Mouse (Mus musculus) liver, postnatal 0 days (tissue): ENCODE results near the gene Sphk2. TPM values are rescaled to one million over a fixed set of nuclear protein-coding genes. Genes with fewer than 3 reads are reported as not detected.

Source experiments
- ATAC-seq: fragments of 200-750 bp; cut with Nextera tagmentation; 2 replicates; pipeline ENCODE4 v1.8.0; 2017; ENCODE audit warnings: mild to moderate bottlenecking, moderate library complexity
- DNase-seq: peaks from one replicate; pipeline ENCODE4 v3.0.0-alpha.2; 2016
- H3K27ac ChIP-seq: fragments of 300-500 bp; sonication (generic); 2 replicates; pipeline ENCODE4 v1.5.1; 2014; ENCODE audit warnings: antibody characterized with exemption, moderate library complexity, mild to moderate bottlenecking, low read depth
- H3K27me3 ChIP-seq: fragments of 300-500 bp; sonication (generic); 2 replicates; pipeline ENCODE4 v1.6.1; 2014; ENCODE audit warnings: low read length, control low read depth, mixed read lengths; ENCODE audit not compliant: insufficient read depth
- H3K36me3 ChIP-seq: fragments of 300-500 bp; sonication (generic); replicated peaks from 2 replicates; pipeline ENCODE4 v1.6.1; 2014; ENCODE audit warnings: mild to moderate bottlenecking, control low read depth, low read length, moderate library complexity, mixed read lengths; ENCODE audit not compliant: insufficient read depth
- H3K4me1 ChIP-seq: fragments of 300-500 bp; sonication (generic); 2 replicates; pipeline ENCODE4 v1.6.1; 2014; ENCODE audit warnings: antibody characterized with exemption, mild to moderate bottlenecking, control low read depth; ENCODE audit not compliant: insufficient read depth
- H3K4me2 ChIP-seq: fragments of 300-500 bp; sonication (generic); 2 replicates; pipeline ENCODE4 v1.6.1; 2014; ENCODE audit warnings: low read depth, mild to moderate bottlenecking, low read length, moderate library complexity, mixed read lengths
- H3K4me3 ChIP-seq: fragments of 300-500 bp; sonication (generic); 2 replicates; pipeline ENCODE4 v1.5.1; 2014; ENCODE audit warnings: low read depth, low read length
- H3K9ac ChIP-seq: fragments of 300-500 bp; sonication (generic); replicated peaks from 2 replicates; pipeline ENCODE4 v1.6.1; 2014; ENCODE audit warnings: mild to moderate bottlenecking, moderate library complexity
- H3K9me3 ChIP-seq: fragments of 300-500 bp; sonication (generic); 2 replicates; pipeline ENCODE4 v1.6.1; 2016; ENCODE audit warnings: mild to moderate bottlenecking, control low read depth, low read length, mixed read lengths
- CTCF ChIP-seq: sonication (generic); IDR thresholded peaks from 2 replicates; pipeline ENCODE4 v1.5.1; 2016; ENCODE audit warnings: antibody characterized with exemption, low read depth
- EP300 ChIP-seq: IDR thresholded peaks from 2 replicates; pipeline ENCODE4 v1.6.1; 2016; ENCODE audit warnings: antibody characterized with exemption, low read depth, mild to moderate bottlenecking
- WGBS: fragments of 180-500 bp; shearing (Covaris S2); extraction: QIAGEN DNeasy Blood & Tissue Kit; methylation state at CpG from one replicate; pipeline ENCODE4 v1.1.7; 2014; ENCODE audit not compliant: insufficient replicate concordance; 5-methylcytosine and 5-hydroxymethylcytosine counted together
- polyA plus RNA-seq: library from polyadenylated mRNA; unstranded; fragments of >200 nt; fragmentation: Nextera tagmentation; extraction: Ambion mirVana; gene quantifications from 2 replicates; pipeline ENCODE4 v1.2.1, GENCODE M21; 2015

Sphk2 gene
- polyA plus RNA-seq, 1 experiment from 2014 or later = 15.5 TPM

DNA sequence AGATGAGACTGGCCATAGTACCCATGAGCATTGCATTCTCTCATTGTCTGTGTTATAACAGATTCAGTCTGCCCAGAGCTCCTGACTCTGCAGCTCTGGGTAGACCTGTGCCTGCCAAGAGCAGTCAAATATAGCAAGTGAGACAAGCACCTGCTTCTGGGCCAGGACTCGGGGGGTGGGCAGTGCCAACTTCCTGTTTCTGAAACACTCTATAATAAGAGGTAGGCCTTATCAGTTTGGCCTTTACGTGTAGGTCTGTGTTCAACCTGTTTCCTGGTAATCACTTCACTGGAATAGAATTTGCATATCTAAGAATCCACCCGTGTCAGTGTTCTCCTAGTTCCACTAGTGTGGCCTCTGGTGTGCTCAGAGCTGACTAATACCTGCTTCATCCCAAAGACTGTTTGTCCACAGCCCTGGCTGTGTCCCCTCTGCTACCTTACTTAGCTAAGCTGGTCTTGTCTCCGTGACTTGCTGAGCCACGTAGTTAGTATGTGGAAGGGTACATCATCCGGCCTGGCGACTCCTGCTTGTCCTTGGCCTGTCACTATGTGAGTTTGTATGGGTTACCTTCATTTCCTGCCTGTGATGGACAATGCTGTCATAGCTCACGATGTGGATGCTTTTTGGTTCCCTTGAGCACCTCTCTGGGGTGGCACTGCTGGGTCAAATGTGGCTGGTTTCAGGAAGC, 36.6 kb downstream of the Sphk2 start:
- TF ChIP-seq CTCF = no peak
- TF ChIP-seq EP300 = no peak
- ATAC-seq = 0 out of 2 replicates have a peak, but pooled peaks have one; percentile 20
- DNase-seq = no peak
- no peaks in the 10 kb centered on the region for H3K9me3 ChIP-seq
- H3K36me3 ChIP-seq = no peaks in the 10 kb centered on the region
- H3K27me3 ChIP-seq = no peaks in the 10 kb centered on the region
- H3K4me1 ChIP-seq = peaks cover 16% of the 10 kb centered on the region
- H3K4me2 ChIP-seq = no peak overlapping the region
- H3K27ac ChIP-seq = 0 out of 2 replicates have a peak overlapping the region, but pooled peaks have one; percentile 60
- H3K4me3 ChIP-seq = no peak overlapping the region
- WGBS = 43% methylated on average over 8 of the region's 8 CpGs
- H3K9ac ChIP-seq = no peak overlapping the region

DNA sequence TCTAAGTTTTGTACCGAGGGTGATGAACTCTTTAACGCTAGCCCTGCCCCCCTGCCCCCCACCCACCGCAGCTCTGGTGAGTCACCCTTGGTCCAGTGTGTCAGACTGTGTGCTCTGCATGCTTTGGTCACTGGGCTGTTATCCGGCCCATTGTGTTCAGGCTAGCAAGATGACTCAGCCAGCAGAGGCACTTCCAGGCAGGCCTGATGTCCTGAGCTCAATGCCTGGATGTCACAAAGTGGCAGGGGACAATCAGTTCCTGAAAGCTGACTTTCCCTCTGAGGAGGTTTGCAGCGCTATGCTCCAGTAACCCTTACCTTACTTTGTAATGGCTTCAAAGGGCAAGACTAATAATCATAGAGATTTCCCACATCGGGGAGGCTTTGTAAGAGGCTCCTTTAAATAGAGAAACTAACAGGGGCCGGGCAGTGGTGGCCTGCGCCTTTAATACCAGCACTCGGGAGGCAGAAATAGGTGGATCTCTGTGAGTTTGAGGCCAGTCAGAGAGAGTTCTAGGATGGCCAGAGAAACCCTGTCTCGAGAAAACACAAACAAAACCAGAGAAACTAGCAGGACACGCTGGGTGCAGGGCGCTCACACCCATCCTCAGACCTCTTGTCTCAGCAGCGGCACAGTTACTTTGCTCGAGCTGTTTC, 37.7 kb downstream of the Sphk2 start:
- WGBS = 76% methylated on average over 14 of the region's 14 CpGs
- Histone ChIP-seq H3K9me3 (no peaks in the 10 kb centered on the region), H3K27me3 (no peaks in the 10 kb centered on the region), H3K4me3 (no peak overlapping the region), H3K36me3 (no peaks in the 10 kb centered on the region), H3K9ac (no peak overlapping the region), H3K4me2 (no peak overlapping the region), H3K4me1 (peaks cover 16% of the 10 kb centered on the region), H3K27ac (peak overlapping the region; percentile 60)
- ATAC-seq (peak; percentile 73), DNase-seq (no peak)
- peak; percentile 72 for TF ChIP-seq EP300
- no peak for TF ChIP-seq CTCF

DNA sequence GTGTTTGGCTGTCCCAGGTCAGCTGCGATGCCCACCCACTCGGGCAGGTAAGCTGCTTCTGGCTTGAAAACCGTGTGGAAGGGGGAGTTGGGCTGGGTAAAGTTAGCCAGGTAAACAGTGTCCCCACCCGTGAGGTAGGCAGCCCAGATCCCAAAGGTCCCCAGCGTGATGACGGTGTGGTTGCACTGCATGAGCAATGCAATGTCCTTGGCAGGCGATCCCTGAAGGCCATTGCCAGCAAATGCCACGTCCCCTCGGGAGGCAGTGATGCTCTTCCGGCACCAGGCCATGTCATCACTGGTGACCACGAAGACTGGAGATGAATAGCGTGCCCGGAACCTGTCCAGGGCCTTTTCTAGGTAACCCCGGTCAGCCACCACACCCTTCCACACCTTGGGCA, 39.3 kb downstream of the Sphk2 start:
- H3K4me3 ChIP-seq = no peak overlapping the region
- H3K27ac ChIP-seq = no peak overlapping the region
- no peak for DNase-seq
- no peak for TF ChIP-seq EP300
- TF ChIP-seq CTCF = no peak
- H3K4me2 ChIP-seq = no peak overlapping the region
- no peak overlapping the region for H3K9ac ChIP-seq
- ATAC-seq = no peak
- peaks cover 16% of the 10 kb centered on the region for H3K4me1 ChIP-seq
- H3K36me3 ChIP-seq = no peaks in the 10 kb centered on the region
- no peaks in the 10 kb centered on the region for H3K27me3 ChIP-seq
- WGBS = 84% methylated on average over 14 of the region's 14 CpGs
- H3K9me3 ChIP-seq = no peaks in the 10 kb centered on the region

DNA sequence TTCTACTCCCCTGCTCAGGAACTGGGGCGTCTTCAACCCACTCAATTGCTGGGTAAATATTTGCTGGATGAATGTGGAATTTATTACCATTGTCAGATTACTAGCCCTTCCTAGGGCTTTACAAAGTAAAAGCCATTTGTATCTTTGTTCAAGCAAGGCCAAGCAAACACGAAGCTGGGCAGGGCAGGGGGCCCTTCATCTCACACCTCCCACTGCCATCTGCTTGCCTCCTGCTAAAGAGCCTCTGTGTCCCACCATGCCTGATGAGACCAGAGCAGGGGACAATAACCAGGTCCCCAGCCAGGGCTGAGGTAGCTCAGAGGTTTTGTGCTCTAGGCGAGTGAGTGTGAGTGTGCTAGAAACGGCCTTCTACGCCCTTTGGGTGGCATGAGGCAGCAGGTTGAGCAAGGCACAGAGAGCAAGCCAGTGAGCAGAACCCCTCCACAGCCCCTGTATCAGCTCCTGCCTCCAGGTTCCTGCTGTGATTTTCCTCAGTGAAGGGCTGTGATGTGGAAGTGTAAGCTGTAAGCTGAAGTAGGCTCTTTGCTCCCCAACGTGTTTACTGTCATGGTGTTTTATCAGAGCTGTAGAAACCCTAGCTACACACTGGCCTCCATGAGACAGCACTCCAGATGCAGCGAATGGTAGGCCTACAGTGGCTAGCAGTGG, 40.0 kb downstream of the Sphk2 start:
- H3K27ac ChIP-seq = no peak overlapping the region
- H3K9ac ChIP-seq = no peak overlapping the region
- no peak overlapping the region for H3K4me3 ChIP-seq
- TF ChIP-seq EP300 = no peak
- TF ChIP-seq CTCF = no peak
- no peak overlapping the region for H3K4me2 ChIP-seq
- ATAC-seq (no peak), DNase-seq (no peak)
- peaks cover 16% of the 10 kb centered on the region for H3K4me1 ChIP-seq
- no peaks in the 10 kb centered on the region for H3K9me3 ChIP-seq
- no peaks in the 10 kb centered on the region for H3K36me3 ChIP-seq
- H3K27me3 ChIP-seq = no peaks in the 10 kb centered on the region
- WGBS = 65% methylated on average over 7 of the region's 7 CpGs

DNA sequence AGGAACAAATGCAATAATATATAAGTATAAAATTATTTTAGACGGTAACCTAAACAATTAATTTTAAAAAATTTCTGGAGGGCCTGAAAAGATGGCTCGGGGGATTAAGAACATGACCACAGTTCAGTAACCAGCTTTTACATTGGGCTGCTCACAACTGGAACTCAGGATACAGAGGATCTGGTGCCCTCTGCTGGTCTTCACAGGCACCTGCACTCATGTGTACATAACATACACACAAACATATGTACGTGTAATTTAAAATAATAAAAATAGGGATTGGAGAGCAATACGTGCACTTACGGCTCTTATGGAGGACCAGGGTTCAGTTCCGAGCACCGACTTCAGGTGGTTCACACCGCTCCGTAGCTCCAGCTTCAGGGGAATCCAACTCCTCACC, 48.9 kb downstream of the Sphk2 start:
- H3K9me3 ChIP-seq = no peaks in the 10 kb centered on the region
- H3K27me3 ChIP-seq = no peaks in the 10 kb centered on the region
- H3K4me1 ChIP-seq = 0 out of 2 replicates have a peak, but pooled peaks cover 3% of the 10 kb centered on the region
- DNase-seq (no peak), ATAC-seq (no peak)
- H3K27ac ChIP-seq = no peak overlapping the region
- H3K9ac ChIP-seq = no peak overlapping the region
- TF ChIP-seq EP300 (no peak), CTCF (peak; percentile 48)
- H3K36me3 ChIP-seq = no peaks in the 10 kb centered on the region
- no peak overlapping the region for H3K4me3 ChIP-seq
- 92% methylated on average over 9 of the region's 9 CpGs for WGBS
- no peak overlapping the region for H3K4me2 ChIP-seq

DNA sequence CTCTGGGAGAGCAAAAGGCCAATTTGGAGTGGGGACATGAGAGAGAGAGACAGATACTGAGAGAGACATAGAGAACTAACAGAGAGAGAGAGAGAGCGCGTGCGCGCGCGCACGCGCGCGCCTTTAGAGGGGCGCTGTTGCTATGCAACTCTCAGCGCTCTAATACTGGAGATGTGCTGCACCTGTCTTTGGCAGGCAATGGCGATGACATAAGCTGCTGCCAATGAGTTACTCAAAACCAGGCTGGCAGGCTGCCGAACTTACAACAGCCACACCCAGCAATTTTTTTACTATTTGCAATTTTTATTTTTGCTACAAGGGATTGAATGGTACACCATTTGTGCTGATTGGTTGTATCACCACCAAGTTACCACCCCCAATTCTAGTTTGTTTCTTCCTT, 50.0 kb downstream of the Sphk2 start:
- Histone ChIP-seq H3K4me2 (no peak overlapping the region), H3K9ac (no peak overlapping the region), H3K4me1 (0 out of 2 replicates have a peak, but pooled peaks cover 3% of the 10 kb centered on the region), H3K4me3 (no peak overlapping the region), H3K27ac (no peak overlapping the region), H3K27me3 (no peaks in the 10 kb centered on the region), H3K36me3 (no peaks in the 10 kb centered on the region), H3K9me3 (no peaks in the 10 kb centered on the region)
- WGBS = 88% methylated on average over 14 of the region's 14 CpGs
- ATAC-seq (no peak), DNase-seq (no peak)
- TF ChIP-seq EP300 (no peak), CTCF (no peak)
